Mouse (Mus musculus) layer of hippocampus, adult 8-10 months (tissue): ENCODE measurements at regions not wholly inside any gene's neighbourhood (a gene's known extent, or its start where the extent isn't known, plus 50 kb on each side); places are given as distances from the start of the nearest gene placed in this dataset.

ENCODE experiments used
- DNase-seq, 2 experiments: peaks; one replicate each; pipeline ENCODE4 v3.0.0; 2022; ENCODE audit warnings: low spot score in 2 of 2

DNA sequence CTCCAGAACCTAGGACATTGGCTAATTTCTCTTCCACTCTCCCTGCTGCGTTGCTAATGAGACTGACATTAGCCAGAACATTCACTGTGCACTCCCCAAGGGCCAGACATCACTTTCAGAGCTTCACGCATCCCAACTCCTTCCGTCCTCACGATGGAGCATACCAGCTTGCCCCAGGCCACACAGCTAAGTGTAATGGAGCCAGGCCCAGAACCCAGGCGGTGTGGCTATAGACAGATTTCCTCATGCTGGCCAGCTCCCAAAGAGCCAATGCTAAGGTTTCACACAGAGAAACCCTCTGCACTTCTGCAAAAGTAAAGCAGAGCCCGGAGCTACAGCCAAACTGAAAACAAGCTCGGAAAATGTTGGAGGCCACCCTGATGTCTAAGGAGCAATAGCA, 139.1 kb downstream of the Vegfa start:
- DNase-seq = no peak

DNA sequence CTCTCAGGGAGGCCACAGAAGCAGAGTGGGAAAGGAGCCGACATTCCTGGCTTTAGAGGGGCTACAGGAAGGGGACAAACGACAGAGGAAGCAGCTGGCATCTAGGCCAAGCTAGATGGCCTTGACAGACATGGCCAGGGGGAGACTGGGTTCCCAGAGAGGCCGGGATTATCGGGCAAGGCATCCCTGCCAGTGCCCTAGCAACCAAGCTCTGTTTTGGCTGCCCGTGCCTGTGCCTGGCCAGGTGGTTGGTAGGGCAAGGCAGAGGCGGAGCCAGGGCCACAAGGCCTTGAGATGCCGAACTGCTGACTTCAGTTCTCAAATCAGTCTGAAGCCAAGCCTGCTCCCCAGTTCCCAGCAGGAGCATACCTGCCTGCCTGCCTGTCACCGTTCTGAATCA, 142.7 kb downstream of the Vegfa start:
- DNase-seq = no peak

DNA sequence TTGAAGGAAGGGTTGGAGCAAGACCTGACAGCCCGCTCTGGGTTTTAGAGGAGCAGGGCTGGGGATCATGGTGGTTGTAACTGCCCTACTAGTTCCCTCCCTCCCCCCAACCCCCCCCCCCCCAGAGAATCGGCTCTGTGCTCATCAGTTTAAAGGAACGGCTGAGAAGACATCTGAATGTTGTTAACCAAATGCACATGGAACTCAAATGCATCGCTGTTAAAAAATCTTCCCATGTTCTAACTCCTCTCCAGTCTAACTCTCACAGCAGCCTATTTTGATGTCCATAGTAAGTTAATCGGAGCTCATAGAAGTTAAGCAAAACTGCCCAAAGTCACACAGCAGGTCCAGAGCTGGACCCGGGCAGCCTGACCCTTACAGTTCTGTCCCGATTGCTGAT, 143.1 kb downstream of the Vegfa start:
- DNase-seq = no peak

DNA sequence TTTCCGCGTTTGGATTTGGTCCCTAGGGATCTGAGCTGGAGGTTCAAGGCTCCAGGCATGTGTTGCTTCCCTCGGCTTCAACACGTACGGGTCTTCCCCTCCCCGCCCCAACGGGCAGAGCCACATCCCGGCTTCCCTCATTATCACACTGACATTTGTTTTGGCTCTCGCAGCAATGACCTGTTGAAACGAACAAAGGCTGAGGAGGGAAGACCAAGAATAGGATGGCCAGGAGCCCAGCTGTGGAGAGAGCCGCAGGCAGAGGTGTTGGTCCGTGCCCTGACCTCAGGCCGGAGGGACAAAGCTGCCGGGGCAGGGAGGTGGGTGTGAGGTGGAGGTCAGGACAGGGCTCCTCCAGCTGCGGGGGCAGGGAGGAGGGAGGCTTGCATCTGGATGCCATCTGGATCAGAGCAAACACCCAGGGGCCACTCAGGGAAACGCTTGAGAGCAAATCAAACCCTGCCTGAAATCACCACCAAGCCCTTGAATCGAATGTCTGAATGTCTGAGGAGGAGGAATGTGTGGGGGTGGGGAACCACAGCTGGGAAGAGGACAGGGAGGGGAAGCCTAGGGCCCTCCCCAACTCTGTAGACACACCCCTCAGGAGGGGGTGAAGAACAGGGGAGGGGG, 145.6 kb downstream of the Vegfa start:
- no peak for DNase-seq

GRCm38 (mm10) chr17:45885461-45886336, 146.5 kb downstream of the Vegfa start:
- DNase-seq = no peak

GRCm38 (mm10) chr17:45884021-45884722, 148.0 kb downstream of the Vegfa start:
- DNase-seq = no peak

DNA sequence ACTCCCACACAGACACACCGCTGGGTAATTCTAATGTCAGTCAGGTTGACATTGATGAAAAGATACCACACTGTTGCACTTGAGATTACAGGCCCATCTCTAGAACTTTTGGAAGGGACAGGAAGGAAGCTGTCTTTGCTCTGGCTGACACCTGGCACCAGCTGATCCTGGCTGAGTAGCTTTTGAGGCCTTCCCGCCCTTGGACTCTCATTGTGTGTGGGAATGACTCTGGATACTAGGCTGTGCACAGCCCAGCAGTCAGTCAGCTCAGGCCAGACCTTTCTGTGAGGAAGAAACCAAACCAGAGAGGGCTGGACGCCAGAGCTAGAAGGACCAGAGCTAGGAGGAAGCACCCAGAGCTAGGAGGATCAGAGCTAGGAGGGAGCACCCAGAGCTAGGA, 149.0 kb upstream of the 1600014C23Rik start:
- no peak for DNase-seq

- DNase-seq = no peak
Measured at GRCm38 (mm10) chr17:45881284-45881683, 147.6 kb upstream of the 1600014C23Rik start.

- DNase-seq = no peak
Measured at GRCm38 (mm10) chr17:45880761-45881160, 147.1 kb upstream of the 1600014C23Rik start.

- no peak for DNase-seq
Measured at GRCm38 (mm10) chr17:45879478-45880250, 146.0 kb upstream of the 1600014C23Rik start.

DNA sequence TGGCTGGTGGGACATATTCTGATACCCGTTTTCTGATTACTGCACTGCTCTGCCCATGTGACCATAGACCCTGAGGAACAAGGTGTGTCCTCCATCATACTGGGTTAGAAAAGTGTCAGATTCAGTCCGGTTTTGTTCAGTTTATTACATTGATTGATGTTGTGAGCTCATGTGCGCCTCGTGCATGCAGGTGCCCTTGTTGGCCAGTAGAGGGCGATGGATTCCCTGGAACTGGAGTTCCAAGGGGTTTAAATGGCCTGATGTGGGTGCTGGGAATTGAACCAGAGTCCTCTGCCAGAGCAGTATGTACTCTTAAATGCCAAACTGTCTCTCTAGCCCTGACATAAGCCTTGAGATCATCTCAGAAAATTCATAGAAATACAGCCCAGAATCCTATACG, 144.8 kb upstream of the 1600014C23Rik start:
- DNase-seq = no peak

DNA sequence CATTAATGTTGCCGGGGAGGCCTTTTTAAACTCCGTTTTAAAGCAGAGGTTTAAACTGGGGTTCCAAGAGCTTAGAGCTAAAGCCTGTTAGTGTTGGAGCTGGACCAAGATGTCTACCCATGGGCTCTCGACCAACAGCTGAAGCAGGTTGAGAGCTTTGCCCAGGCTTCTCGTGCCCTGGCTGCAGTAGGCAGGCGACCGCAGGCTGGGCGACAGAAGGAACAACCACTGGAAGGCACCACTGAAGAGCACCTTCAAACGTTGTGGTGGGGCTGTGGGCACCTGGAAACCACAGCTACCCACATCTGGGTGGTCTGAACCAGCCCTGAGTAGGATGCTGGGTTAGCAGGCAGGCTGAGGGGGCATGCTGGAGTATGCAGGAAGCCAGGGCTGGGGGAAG, 141.7 kb upstream of the 1600014C23Rik start:
- DNase-seq = no peak

DNA sequence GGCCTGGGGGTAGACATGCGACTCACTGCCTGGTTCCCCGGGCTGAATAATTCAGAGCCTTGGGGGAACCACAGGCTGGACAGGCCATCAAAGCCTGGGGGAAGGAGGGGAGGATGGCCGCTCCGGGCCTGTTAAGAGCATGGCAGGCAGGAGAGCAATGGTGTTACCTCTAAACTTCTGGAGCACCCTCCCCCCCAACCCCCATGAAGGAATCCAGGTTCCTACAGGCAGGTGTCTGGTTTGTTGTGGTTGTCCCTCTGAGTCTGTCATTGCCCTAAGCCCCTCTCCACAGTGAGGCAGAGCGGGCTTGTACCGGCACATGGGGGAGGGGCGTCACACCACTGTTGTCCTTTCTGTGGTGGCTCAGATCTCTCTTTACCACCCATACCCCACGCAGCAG, 140.4 kb upstream of the 1600014C23Rik start:
- no peak for DNase-seq

- no peak for DNase-seq
Measured at GRCm38 (mm10) chr17:45873200-45873955, 139.7 kb upstream of the 1600014C23Rik start.

GRCm38 (mm10) chr17:45871666-45872653, 138.3 kb upstream of the 1600014C23Rik start:
- no peak for DNase-seq

DNA sequence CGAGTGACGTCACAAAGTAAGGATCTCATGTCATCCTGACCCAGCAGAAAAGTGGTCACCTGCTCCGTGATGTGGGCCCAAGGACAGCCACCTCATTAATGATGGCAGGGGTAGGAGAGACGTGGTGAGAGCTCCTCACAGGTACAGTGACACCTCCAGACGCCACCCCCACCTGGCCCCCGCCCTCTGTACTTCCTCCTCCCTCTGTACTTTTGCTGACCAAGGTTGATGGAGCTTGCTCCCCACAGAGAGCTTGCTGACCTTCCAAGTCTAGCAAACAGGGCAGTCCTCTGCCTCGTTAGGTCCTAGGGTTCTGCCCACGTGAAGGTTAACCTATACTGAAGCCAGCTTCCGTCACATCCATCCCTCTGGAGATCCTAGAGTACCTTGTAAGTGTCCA, 137.4 kb upstream of the 1600014C23Rik start:
- no peak for DNase-seq

DNA sequence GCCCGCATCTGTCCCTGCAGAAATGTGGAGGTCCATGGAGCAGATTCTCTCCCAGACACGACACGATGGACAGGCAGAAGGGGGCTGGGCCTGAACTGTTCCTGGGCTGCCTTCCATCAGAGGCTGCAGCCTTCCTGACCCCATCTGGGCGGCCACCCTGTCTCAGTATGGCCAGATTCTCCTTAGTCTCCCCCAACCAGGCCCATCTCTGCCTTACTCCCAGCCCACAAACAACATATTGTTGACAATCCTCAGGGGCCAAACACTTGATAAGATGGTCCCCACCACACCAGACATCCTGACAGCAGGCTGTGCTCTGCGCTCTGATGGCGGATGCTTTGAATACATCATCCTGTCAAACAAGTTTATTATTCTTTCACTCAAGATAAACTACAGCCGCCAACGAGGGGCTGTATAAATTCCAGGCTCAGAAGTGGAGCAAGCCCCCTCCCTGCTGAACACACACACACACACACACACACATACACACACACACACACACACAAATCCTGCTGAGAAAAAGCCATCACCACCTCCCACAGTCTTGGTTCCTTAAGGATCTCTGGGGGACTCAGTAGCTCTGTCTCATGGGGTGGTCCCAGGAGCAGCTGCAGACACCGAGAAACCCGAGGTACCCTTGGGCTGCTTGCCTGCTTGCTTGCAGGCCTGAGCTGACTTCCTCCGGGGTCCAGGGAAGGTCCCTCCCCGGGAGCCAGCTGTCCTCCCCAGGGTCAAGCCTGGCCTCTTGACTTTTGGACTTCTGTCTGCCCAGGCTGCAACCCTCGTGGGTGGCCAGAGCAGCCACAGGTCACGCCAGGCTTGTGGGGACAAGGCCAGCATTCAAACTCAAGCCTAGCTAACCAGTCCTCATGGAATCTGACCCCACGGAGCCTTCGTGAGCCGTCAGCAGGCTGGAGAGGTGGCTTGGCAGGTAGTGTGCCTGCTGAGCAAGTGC, 135.6 kb upstream of the 1600014C23Rik start:
- DNase-seq = no peak

GRCm38 (mm10) chr17:45868539-45868938, 134.9 kb upstream of the 1600014C23Rik start:
- DNase-seq = no peak
